Mouse (Mus musculus) myocyte (in vitro differentiated cells): ENCODE data around the gene Card6.

Source experiments
- MAX ChIP-seq: IDR thresholded peaks from one replicate; pipeline ENCODE4 v1.6.1; 2011; ENCODE audit warnings: low read depth, mild to moderate bottlenecking, control low read depth
- POLR2AphosphoS2 ChIP-seq: IDR thresholded peaks from one replicate; pipeline ENCODE4 v1.6.1; 2011; ENCODE audit warnings: low read depth, control low read depth; ENCODE audit not compliant: insufficient read length
- USF1 ChIP-seq: IDR thresholded peaks from one replicate; pipeline ENCODE4 v1.6.1; 2011; ENCODE audit warnings: low read depth, mild to moderate bottlenecking, control low read depth, moderate library complexity

DNA sequence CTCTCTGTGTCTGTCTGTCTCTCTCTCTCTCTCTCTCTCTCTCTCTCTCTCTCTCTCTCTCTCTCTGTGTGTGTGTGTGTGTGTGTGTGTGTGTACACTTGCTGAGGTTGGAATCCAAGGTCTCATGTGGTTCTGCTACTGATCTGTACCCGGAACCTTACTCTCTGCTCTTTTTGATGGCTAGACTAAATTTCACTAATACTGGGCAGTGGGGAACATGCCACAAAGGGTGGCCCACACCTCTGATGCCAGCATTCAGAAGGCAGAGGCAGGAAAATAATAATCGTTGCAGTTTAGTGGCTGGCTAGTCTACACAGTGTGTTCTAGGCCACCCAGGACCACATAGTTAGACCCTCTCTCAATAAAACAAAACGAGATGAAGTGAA lies 309 bp upstream of the Card6 start:
- TF ChIP-seq MAX = no peak
- no peak for TF ChIP-seq POLR2AphosphoS2
- no peak for TF ChIP-seq USF1
